Mouse (Mus musculus): ENCODE measurements around the gene Lsamp. TPM values are rescaled to one million over a fixed set of nuclear protein-coding genes. Genes with fewer than 3 reads are reported as not detected.

Lsamp gene
- polyA plus RNA-seq, 1 experiment from 2014 or later: 29.4 TPM

GRCm38 (mm10) chr16:41551851-41552262 lies 1567.7 kb downstream of the Lsamp start:
- peak; percentile 90 for ATAC-seq (ENCODE audit: low FRiP score, low read depth)
- 1% methylated on average over 3 of the region's 3 CpGs for WGBS
- Histone ChIP-seq H3K4me1 (peaks cover 9% of the 10 kb centered on the region), H3K27ac (no peak overlapping the region), H3K9me3 (no peaks in the 10 kb centered on the region), H3K4me2 (replicated peaks) (peak overlapping the region; percentile 24; the same call in 1 of the 2 replicates), H3K9ac (no peak overlapping the region), H3K27me3 (replicated peaks) (no peaks in the 10 kb centered on the region), H3K36me3 (no peaks in the 10 kb centered on the region), H3K4me3 (no peak overlapping the region)

GRCm38 (mm10) chr16:41557104-41557503 lies 1572.9 kb downstream of the Lsamp start:
- Histone ChIP-seq H3K4me3 (no peak overlapping the region), H3K36me3 (no peaks in the 10 kb centered on the region), H3K4me1 (peaks cover 2% of the 10 kb centered on the region), H3K27ac (no peak overlapping the region), H3K27me3 (replicated peaks) (no peaks in the 10 kb centered on the region), H3K9me3 (no peaks in the 10 kb centered on the region), H3K4me2 (replicated peaks) (no peak overlapping the region), H3K9ac (no peak overlapping the region)
- ATAC-seq (ENCODE audit: low FRiP score, low read depth): no peak

DNA sequence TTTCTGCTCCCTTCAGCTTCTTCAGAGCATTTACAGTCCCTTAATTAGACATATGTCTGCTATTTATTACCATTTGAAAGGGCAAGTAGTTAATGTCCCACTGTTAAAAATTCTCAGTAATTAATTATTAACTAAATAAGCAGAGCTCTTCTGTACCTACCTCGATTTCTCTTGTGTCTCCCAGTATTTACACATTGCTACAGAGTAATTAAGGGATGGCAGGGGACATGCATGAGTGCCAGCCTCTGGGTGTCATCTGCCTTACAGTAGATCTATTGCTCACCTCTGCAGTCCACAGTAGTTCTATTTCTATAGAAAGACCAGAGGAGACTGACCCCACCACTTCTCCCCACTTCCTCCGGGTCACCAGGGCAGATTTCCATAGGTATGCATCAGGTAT lies 1581.1 kb downstream of the Lsamp start:
- WGBS: 58% methylated on average over 2 of the region's 2 CpGs
- no peak overlapping the region for H3K4me3 ChIP-seq
- H3K27ac ChIP-seq: no peak overlapping the region
- H3K4me2 ChIP-seq (replicated peaks): no peak overlapping the region
- H3K9me3 ChIP-seq: no peaks in the 10 kb centered on the region
- H3K9ac ChIP-seq: no peak overlapping the region
- no peaks in the 10 kb centered on the region for H3K36me3 ChIP-seq
- ATAC-seq (ENCODE audit: low FRiP score, low read depth): no peak
- no peaks in the 10 kb centered on the region for H3K27me3 ChIP-seq (replicated peaks)
- H3K4me1 ChIP-seq: no peaks in the 10 kb centered on the region

GRCm38 (mm10) chr16:41588675-41589301 lies 1604.6 kb downstream of the Lsamp start:
- Histone ChIP-seq H3K36me3 (no peaks in the 10 kb centered on the region), H3K4me2 (replicated peaks) (no peak overlapping the region), H3K4me1 (no peaks in the 10 kb centered on the region), H3K4me3 (no peak overlapping the region), H3K9me3 (no peaks in the 10 kb centered on the region), H3K27me3 (replicated peaks) (no peaks in the 10 kb centered on the region), H3K9ac (no peak overlapping the region), H3K27ac (no peak overlapping the region)
- no peak for ATAC-seq (ENCODE audit: low FRiP score, low read depth)
- WGBS: 85% methylated on average over 5 of the region's 5 CpGs

DNA sequence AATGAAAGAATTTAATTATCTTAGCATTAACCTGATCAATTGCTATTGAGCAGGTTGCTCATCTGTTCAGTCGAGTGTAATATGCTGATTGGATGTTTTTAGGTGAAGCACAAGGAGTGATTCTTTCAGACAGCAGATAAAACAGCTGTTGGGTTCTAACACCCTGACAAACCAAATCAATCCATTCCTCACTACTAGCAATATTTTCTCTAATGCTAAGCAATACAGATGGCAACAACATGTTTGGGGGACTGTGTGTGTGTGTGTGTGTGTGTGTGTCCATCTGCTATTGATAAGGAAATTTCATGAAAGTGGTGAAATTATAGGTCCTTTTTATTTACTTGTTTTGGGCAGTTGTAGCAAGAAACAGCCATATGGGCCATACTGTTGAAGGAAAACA lies 1628.1 kb downstream of the Lsamp start:
- H3K4me3 ChIP-seq: no peak overlapping the region

DNA sequence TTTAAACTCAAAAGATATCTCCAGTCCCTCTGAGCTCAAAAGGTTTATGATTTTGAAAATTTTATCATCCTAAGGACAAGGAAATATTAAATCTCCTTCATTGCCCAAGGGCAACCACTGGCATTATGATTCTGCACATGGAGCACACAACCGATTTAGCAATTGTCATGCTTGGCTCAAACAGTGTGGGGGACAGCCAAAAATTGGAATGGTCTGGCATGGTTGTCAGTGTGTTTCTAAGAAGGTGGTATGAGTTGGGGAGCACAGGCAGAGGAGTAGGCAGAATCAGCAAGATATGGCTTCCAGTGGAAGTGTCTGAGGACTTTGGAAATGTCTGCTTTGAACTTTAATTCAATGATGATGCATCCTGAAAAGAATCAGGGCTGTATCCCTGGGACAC lies 1639.7 kb downstream of the Lsamp start:
- no peak overlapping the region for H3K4me3 ChIP-seq
- 72% methylated on average over 1 of the region's 1 CpGs for WGBS
- H3K9me3 ChIP-seq: no peaks in the 10 kb centered on the region
- no peak overlapping the region for H3K9ac ChIP-seq
- ATAC-seq (ENCODE audit: low FRiP score, low read depth): no peak
- H3K36me3 ChIP-seq: no peaks in the 10 kb centered on the region
- no peaks in the 10 kb centered on the region for H3K27me3 ChIP-seq (replicated peaks)
- no peak overlapping the region for H3K27ac ChIP-seq
- no peak overlapping the region for H3K4me2 ChIP-seq (replicated peaks)
- H3K4me1 ChIP-seq: no peaks in the 10 kb centered on the region

More for the DNA sequence above, 1628.1 kb downstream of the Lsamp start:
- Histone ChIP-seq H3K27ac (no peak overlapping the region), H3K27me3 (replicated peaks) (no peaks in the 10 kb centered on the region), H3K4me1 (no peaks in the 10 kb centered on the region), H3K36me3 (no peaks in the 10 kb centered on the region), H3K9ac (no peak overlapping the region), H3K4me2 (replicated peaks) (no peak overlapping the region), H3K9me3 (no peaks in the 10 kb centered on the region)
- no peak for ATAC-seq (ENCODE audit: low FRiP score, low read depth)
- WGBS: 71% methylated on average over 1 of the region's 1 CpGs

DNA sequence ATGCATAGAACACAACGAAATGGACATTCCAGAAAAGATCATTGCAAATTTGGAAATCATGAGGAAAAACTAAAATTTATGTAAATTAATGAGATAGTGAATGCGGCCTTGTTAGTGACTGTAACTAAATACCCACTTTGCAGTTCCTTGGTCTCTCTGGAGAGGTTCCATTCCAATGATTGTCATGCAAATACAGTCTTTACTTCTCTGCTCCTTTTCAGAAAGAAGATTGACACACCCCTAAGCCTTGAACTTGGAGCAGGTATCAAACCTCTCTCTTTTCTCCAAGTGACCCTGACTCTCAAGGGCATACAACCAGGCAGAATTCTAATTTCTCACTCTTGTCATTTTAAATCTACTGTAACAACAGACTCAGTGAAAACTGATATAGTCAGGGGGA lies 1649.7 kb downstream of the Lsamp start:
- Histone ChIP-seq H3K9me3 (no peaks in the 10 kb centered on the region), H3K27me3 (replicated peaks) (no peaks in the 10 kb centered on the region), H3K4me1 (no peaks in the 10 kb centered on the region), H3K9ac (no peak overlapping the region), H3K36me3 (no peaks in the 10 kb centered on the region), H3K27ac (no peak overlapping the region), H3K4me3 (no peak overlapping the region), H3K4me2 (replicated peaks) (no peak overlapping the region)
- ATAC-seq (ENCODE audit: low FRiP score, low read depth): no peak
- 37% methylated on average over 2 of the region's 2 CpGs for WGBS

DNA sequence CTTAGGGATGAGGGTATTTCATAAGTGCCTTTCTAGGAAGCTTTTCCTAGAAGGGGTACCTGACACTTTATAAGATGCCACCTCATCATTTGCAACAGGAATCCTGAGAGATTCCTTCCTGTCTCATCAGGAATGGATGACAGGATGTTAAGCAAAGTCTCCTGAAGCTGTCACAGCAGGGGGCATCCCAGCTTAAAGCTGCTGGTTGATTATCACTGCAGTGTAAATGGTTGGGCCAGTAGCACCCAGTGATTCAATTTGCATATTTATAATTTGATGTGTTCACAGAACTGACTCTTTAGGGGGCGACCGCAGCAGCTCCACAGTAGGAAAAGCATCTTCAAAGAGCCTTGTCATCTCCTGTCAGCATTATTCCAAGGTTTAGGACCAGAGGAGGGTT lies 1656.7 kb downstream of the Lsamp start:
- 59% methylated on average over 2 of the region's 2 CpGs for WGBS
- H3K27me3 ChIP-seq (replicated peaks): no peaks in the 10 kb centered on the region
- H3K4me2 ChIP-seq (replicated peaks): no peak overlapping the region
- no peaks in the 10 kb centered on the region for H3K9me3 ChIP-seq
- no peaks in the 10 kb centered on the region for H3K4me1 ChIP-seq
- no peak overlapping the region for H3K27ac ChIP-seq
- ATAC-seq (ENCODE audit: low FRiP score, low read depth): no peak
- no peak overlapping the region for H3K9ac ChIP-seq
- no peak overlapping the region for H3K4me3 ChIP-seq
- H3K36me3 ChIP-seq: no peaks in the 10 kb centered on the region

GRCm38 (mm10) chr16:41653261-41653660 lies 1669.1 kb downstream of the Lsamp start:
- no peak overlapping the region for H3K9ac ChIP-seq
- H3K4me1 ChIP-seq: no peaks in the 10 kb centered on the region
- H3K27ac ChIP-seq: no peak overlapping the region
- ATAC-seq (ENCODE audit: low FRiP score, low read depth): no peak
- H3K4me2 ChIP-seq (replicated peaks): no peak overlapping the region
- H3K36me3 ChIP-seq: no peaks in the 10 kb centered on the region
- H3K9me3 ChIP-seq: no peaks in the 10 kb centered on the region
- no peaks in the 10 kb centered on the region for H3K27me3 ChIP-seq (replicated peaks)
- 84% methylated on average over 2 of the region's 2 CpGs for WGBS
- no peak overlapping the region for H3K4me3 ChIP-seq

GRCm38 (mm10) chr16:41674316-41675038 lies 1690.3 kb downstream of the Lsamp start:
- Histone ChIP-seq H3K27me3 (replicated peaks) (no peaks in the 10 kb centered on the region), H3K9ac (no peak overlapping the region), H3K4me3 (no peak overlapping the region), H3K4me2 (replicated peaks) (no peak overlapping the region), H3K27ac (no peak overlapping the region), H3K9me3 (no peaks in the 10 kb centered on the region), H3K36me3 (no peaks in the 10 kb centered on the region), H3K4me1 (no peaks in the 10 kb centered on the region)
- ATAC-seq (ENCODE audit: low FRiP score, low read depth): no peak
- 77% methylated on average over 2 of the region's 2 CpGs for WGBS

GRCm38 (mm10) chr16:41675774-41676173 lies 1691.6 kb downstream of the Lsamp start:
- 74% methylated on average over 3 of the region's 3 CpGs for WGBS
- no peak for ATAC-seq (ENCODE audit: low FRiP score, low read depth)
- no peaks in the 10 kb centered on the region for H3K36me3 ChIP-seq
- no peak overlapping the region for H3K4me2 ChIP-seq (replicated peaks)
- H3K4me1 ChIP-seq: no peaks in the 10 kb centered on the region
- no peak overlapping the region for H3K27ac ChIP-seq
- no peak overlapping the region for H3K9ac ChIP-seq
- no peaks in the 10 kb centered on the region for H3K9me3 ChIP-seq
- no peak overlapping the region for H3K4me3 ChIP-seq
- H3K27me3 ChIP-seq (replicated peaks): no peaks in the 10 kb centered on the region

DNA sequence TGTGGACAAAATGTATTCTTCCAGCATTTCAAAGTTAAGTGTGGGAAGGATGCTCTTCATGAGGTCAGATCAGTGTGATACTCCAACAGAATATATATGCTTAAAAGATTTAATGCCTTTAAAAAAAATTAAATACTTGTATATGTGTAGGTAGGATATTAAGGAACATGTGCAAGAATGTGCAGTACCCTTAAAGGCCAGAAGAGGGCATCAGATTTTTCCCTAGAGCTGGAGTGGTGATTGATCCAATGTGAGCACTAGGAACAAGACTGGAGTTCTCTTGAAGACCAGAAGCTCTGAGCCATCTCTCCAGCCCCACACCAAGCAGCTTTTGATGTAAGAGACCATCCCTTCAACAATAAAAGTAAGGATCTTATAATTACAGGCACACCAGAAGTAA lies 1708.3 kb downstream of the Lsamp start:
- H3K4me3 ChIP-seq: no peak overlapping the region
- no peak overlapping the region for H3K27ac ChIP-seq
- H3K9ac ChIP-seq: no peak overlapping the region
- H3K27me3 ChIP-seq (replicated peaks): no peaks in the 10 kb centered on the region
- H3K36me3 ChIP-seq: no peaks in the 10 kb centered on the region
- no peak overlapping the region for H3K4me2 ChIP-seq (replicated peaks)
- H3K9me3 ChIP-seq: no peaks in the 10 kb centered on the region
- no peak for ATAC-seq (ENCODE audit: low FRiP score, low read depth)
- no peaks in the 10 kb centered on the region for H3K4me1 ChIP-seq
